Mouse (Mus musculus): Measurements from ENCODE around the gene Gpr132.

GRCm38 (mm10) chr12:112912951-112913745 lies 45.1 kb upstream of the Gpr132 start:
- TF ChIP-seq POLR2A (IDR thresholded peaks at IDR 0.05; ENCODE audit: extremely low read depth, insufficient read depth, low read length), result no peak
- no peak for TF ChIP-seq CTCF (IDR thresholded peaks at IDR 0.05; ENCODE audit: extremely low read depth, insufficient read depth, low read length)

Data from cortical plate, adult 2 months (tissue).